Mouse (Mus musculus) brown adipose tissue, adult 24 weeks (tissue): ENCODE results near the gene 1700056E22Rik. TPM values are rescaled to one million over a fixed set of nuclear protein-coding genes. Genes with fewer than 3 reads are reported as not detected.

Source experiments
- H3K27ac ChIP-seq: fragments of 200-500 bp; replicated peaks from 2 replicates; pipeline ENCODE4 v1.5.1; 2012; ENCODE audit warnings: low read depth, mild to moderate bottlenecking, low read length
- H3K4me1 ChIP-seq: fragments of 200-500 bp; 2 replicates; pipeline ENCODE4 v1.6.1; 2012; ENCODE audit warnings: low read length, mixed read lengths; ENCODE audit not compliant: control insufficient read depth, insufficient read depth, insufficient read length
- H3K4me3 ChIP-seq: fragments of 200-500 bp; 2 replicates; pipeline ENCODE4 v1.5.1; 2012; ENCODE audit warnings: low read depth, mild to moderate bottlenecking, low read length, moderate library complexity; ENCODE audit not compliant: insufficient read depth
- polyA plus RNA-seq: library from polyadenylated mRNA; stranded (reverse); fragments of >200 nt; gene quantifications from 2 replicates; pipeline ENCODE4 v1.2.4, GENCODE M21; 2012; ENCODE audit not compliant: missing spikeins, insufficient read depth, insufficient read length

The 1700056E22Rik gene
- polyA plus RNA-seq, 1 experiment = 4.6 TPM

DNA sequence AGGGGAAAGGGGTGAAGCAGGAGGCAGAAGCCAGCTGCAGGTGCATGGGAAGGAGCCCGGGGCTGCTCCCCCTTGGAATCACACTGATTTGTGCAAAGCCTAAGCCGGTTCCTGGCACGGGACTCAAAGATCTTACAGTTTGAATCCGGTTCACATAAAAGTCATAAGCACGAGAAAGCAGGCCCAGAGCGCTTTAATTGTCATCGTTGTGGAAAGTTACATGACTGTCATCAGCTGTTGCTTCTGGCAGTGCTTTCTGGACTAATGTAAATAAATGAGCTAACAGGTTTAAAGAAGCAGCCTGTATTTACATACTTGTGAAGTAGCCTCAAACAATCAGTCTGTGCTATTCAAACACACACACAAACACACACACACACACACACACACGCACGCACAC is 26.3 kb upstream of the 1700056E22Rik start:
- Histone ChIP-seq H3K27ac (peak overlapping the region; percentile 44), H3K4me1 (peaks cover 12% of the 10 kb centered on the region), H3K4me3 (no peak overlapping the region)

- Histone ChIP-seq H3K4me1 (peaks cover 12% of the 10 kb centered on the region), H3K27ac (peak overlapping the region; percentile 44), H3K4me3 (no peak overlapping the region)
Measured at GRCm38 (mm10) chr1:184059814-184060213, 25.7 kb upstream of the 1700056E22Rik start.

GRCm38 (mm10) chr1:184058206-184058605 is 24.1 kb upstream of the 1700056E22Rik start:
- Histone ChIP-seq H3K4me1 (peaks cover 13% of the 10 kb centered on the region), H3K27ac (no peak overlapping the region), H3K4me3 (no peak overlapping the region)

DNA sequence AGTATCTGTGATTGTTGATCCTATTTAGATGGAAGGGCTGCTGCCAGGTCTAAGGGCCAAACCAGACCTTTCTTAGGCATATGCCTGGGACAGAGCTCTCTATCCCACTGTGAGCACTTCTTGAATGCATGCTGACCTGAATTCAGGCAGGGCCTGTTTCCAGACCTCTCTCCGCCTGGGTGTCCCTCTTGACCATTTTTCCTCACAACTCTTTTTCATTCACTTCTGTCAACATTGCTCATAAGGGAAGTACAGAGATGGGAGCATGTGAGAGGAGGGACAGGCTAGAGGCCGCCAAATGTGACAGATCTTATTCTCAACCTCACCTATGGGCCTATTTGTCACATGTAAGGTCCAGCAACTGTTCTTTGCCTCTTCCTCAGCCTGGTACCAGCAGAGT is 20.1 kb upstream of the 1700056E22Rik start:
- peaks cover 8% of the 10 kb centered on the region for H3K4me1 ChIP-seq
- no peak overlapping the region for H3K27ac ChIP-seq

DNA sequence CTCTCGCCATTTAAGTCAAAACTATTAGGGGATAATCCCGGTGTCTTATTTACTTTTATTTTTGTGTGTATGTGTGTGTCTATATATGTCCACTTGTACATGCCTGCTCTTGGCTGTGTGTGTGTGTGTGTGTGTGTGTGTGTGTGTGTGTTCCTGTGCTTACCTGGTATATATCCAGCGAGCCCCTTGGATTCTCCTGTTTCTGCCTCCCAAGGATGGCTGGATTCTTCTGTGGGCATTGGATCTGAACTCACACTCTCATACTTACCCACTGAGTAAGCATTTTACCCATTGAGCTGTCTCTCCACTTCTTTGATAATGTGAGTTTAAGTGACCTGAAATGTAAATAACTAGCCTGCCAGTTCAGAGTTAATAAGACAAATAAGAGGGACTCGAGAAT is 19.6 kb upstream of the 1700056E22Rik start:
- Histone ChIP-seq H3K27ac (no peak overlapping the region), H3K4me1 (peaks cover 8% of the 10 kb centered on the region), H3K4me3 (no peak overlapping the region)

More for the DNA sequence above, 20.1 kb upstream of the 1700056E22Rik start:
- no peak overlapping the region for H3K4me3 ChIP-seq

DNA sequence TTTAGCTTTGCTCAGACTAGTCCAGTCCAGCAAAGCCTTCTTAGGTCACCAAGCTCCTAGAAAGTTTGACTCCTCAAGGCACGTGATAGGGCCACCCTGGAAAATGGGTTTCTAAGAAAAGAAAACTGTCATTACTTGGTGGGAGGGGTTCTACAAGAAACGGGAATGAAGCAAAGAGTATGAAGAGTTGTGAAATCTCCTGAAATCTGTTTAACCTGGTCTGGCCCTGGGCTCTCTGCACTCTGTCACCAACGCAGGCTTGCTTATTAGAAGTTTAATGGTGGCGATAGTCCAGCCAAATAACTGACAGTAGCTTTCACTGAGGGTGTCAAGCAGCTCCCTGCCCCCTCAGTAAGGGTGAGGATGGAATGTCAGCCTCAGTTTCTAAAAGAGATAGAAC is 19.0 kb upstream of the 1700056E22Rik start:
- peaks cover 8% of the 10 kb centered on the region for H3K4me1 ChIP-seq
- H3K27ac ChIP-seq = no peak overlapping the region
- H3K4me3 ChIP-seq = no peak overlapping the region

DNA sequence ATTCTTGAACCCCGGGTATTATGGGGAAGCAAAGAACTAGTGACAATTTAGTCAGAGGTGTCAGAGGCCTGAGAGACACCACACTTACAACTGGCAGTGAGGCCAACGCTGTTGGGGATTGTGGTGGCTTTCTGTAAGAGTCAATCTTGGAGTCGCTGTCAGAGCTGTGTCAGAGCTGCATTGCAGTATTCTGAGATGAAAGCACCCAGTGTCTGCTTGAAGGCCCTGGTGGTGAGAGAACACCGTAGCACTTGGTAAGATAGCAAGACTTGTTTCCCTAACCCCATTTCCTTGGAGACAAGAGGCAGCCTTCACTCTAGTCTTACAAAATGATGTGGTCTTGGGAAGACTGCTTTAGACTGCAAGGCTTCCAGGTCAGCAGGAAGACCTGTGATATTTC is 18.2 kb upstream of the 1700056E22Rik start:
- Histone ChIP-seq H3K4me3 (no peak overlapping the region), H3K4me1 (peaks cover 2% of the 10 kb centered on the region; the same call in 1 of the 2 replicates), H3K27ac (no peak overlapping the region)

DNA sequence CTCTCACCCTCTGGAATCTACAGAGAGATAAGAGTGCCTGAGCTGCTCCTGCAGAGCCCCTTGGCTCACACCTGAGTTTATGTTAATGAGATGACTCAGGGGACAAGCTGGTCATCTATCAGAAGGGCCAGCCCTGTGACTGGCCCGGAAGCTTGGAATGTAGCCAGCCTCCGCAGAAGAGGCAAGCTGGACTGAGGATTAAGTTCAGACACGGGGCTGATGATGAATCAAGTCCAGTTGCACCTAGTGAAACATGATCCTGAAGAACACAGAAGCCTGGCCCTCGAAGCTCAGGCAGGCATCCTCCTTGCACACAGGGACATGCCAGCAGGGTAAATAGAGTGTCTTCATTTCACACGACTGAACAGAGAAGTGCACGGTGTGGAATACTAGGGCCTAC is 17.7 kb upstream of the 1700056E22Rik start:
- Histone ChIP-seq H3K4me3 (no peak overlapping the region), H3K27ac (no peak overlapping the region), H3K4me1 (peaks cover 2% of the 10 kb centered on the region; the same call in 1 of the 2 replicates)

DNA sequence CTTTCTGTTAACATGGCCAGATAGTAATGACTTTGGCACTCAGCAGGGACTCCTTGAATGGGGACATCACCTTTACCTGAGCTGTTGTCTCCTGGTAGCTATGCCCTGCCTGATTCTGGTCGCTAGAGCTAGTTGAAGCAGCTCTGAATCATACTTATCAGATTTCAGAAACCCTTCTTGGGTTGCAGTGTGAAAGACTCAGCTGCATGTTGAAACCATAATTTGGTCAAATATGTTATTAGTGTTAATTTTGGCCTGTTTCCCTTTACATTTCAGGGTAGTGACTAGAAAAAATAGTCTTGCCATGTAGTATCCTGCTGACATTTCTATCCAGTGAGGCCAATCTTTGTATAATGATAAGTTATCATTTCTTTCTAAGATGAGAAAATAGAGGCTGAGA is 17.2 kb upstream of the 1700056E22Rik start:
- no peak overlapping the region for H3K4me3 ChIP-seq
- peaks cover 2% of the 10 kb centered on the region; the same call in 1 of the 2 replicates for H3K4me1 ChIP-seq
- H3K27ac ChIP-seq = no peak overlapping the region

DNA sequence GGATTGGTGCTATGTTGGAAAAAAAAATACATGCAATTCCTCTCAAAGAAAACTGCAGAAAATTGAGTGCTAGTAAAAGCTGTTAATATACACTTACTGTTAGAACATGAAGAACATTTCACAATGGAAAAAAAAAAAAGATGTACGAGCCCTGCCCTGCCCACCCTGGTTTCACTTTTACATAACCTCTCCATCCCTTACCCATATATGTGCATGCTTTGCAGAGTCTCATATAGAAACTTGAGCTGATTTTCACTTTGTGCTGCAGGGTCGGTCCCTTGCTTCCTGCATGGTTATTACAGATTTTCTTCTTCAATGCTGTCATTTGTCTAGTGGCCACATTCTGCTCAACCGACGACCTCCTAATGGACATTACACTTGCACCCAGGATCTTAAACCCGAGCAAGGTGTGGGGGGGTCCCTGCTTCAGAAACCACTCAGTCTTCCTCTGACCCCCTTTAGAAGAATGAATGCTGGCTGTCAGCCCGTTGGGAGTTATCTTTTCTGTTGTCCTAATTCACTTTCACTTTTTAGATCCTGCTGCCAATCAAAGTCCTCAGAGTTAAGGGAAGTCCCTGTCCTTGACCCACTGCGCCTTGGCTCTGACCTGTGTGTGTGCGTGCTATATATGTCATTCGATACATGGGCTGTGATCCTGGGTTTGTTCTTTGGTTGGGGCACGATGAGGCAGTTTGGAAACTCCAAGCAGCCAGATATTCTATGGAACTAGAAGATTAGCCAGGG is 14.7 kb upstream of the 1700056E22Rik start:
- Histone ChIP-seq H3K27ac (no peak overlapping the region; the same call in 1 of the 2 replicates), H3K4me3 (peak overlapping the region; percentile 54), H3K4me1 (peaks cover 2% of the 10 kb centered on the region; the same call in 1 of the 2 replicates)

GRCm38 (mm10) chr1:184047818-184048217 is 13.7 kb upstream of the 1700056E22Rik start:
- H3K4me3 ChIP-seq = no peak overlapping the region
- H3K4me1 ChIP-seq = no peaks in the 10 kb centered on the region; the same call in 1 of the 2 replicates
- H3K27ac ChIP-seq = no peak overlapping the region

DNA sequence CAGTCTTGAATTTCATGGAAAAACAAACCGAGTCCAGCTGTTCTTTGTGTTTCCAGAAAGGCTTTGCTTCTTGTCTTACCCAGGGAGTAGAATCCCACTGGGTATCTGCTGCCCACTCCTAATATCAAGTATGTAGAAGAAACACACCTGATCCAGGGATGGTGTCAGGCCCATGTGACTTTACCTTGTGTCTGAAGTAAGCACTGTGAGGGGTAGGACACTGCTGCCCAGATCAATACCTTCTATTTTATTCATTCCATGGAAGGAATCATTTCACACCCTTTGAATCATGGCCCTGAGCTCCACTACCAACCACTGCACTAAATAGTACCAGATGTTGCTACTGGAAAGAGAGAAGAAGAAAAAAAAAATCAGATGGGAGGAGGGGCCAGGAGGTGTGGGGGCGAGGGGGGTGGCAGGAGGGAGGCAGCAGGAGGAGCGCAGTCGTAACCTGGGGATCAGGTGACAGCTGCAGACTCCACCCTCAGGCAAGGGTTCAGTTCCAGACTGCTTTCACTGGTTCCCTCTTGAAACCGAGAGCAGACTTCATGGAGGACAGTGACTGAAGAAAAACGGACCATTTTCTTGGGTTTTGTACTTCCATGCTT is 12.1 kb upstream of the 1700056E22Rik start:
- no peak overlapping the region for H3K4me3 ChIP-seq
- H3K4me1 ChIP-seq = peaks cover 6% of the 10 kb centered on the region; the same call in 1 of the 2 replicates
- no peak overlapping the region for H3K27ac ChIP-seq

GRCm38 (mm10) chr1:184043391-184043790 is 9.3 kb upstream of the 1700056E22Rik start:
- Histone ChIP-seq H3K4me3 (no peak overlapping the region), H3K4me1 (peaks cover 11% of the 10 kb centered on the region), H3K27ac (no peak overlapping the region)

GRCm38 (mm10) chr1:184042745-184043144 is 8.6 kb upstream of the 1700056E22Rik start:
- H3K27ac ChIP-seq = peak overlapping the region; percentile 80
- peaks cover 11% of the 10 kb centered on the region for H3K4me1 ChIP-seq
- H3K4me3 ChIP-seq = 0 out of 2 replicates have a peak overlapping the region, but pooled peaks have one; percentile 12

GRCm38 (mm10) chr1:184041778-184042573 is 7.9 kb upstream of the 1700056E22Rik start:
- Histone ChIP-seq H3K4me3 (peak overlapping the region; percentile 25), H3K27ac (peak overlapping the region; percentile 80), H3K4me1 (peaks cover 11% of the 10 kb centered on the region)
